Mouse (Mus musculus): Measurements from ENCODE around the gene Tmem125. TPM values are rescaled to one million over a fixed set of nuclear protein-coding genes. Genes with fewer than 3 reads are reported as not detected.
A peak's percentile ranks its signal among the peaks of the same experiment; 100 is the strongest.

Tmem125 gene
- polyA plus RNA-seq (2015; fragmentation: Nextera tagmentation; extraction: Ambion mirVana), result 8.0 and 8.9 TPM in 2 replicates

- Histone ChIP-seq H3K4me2 (replicated peaks; ENCODE audit: low read depth, low read length) (peak within 1 kb of the TSS; percentile 60), H3K27me3 (ENCODE audit: insufficient read depth, low read length) (no peaks in the 10 kb centered on the region), H3K9me3 (ENCODE audit: low read length) (no peaks in the 10 kb centered on the region), H3K4me1 (ENCODE audit: insufficient read depth, low read length) (peaks cover 12% of the 10 kb centered on the region), H3K4me3 (ENCODE audit: low read length) (peak within 1 kb of the TSS; percentile 46), H3K9ac (replicated peaks; ENCODE audit: low read length) (peak within 1 kb of the TSS; percentile 54), H3K36me3 (ENCODE audit: insufficient read depth, low read length) (no peaks in the 10 kb centered on the region), H3K27ac (ENCODE audit: low read length) (peak within 1 kb of the TSS; percentile 87)
- ATAC-seq (ENCODE audit: low FRiP score, low TSS enrichment), result peak; percentile 92
- WGBS, result under 1% methylated on average over 23 of the region's 24 CpGs
Observed at GRCm38 (mm10) chr4:118543592-118544260, at the start of gene Tmem125. Tmem125 (minus strand) TSS chr4:118544044.

GRCm38 (mm10) chr4:118589733-118590130, 45.9 kb upstream of the Tmem125 start:
- Histone ChIP-seq H3K9me3 (ENCODE audit: low read length) (0 out of 2 replicates have a peak, but pooled peaks cover 2% of the 10 kb centered on the region), H3K9ac (replicated peaks; ENCODE audit: low read length) (no peak overlapping the region), H3K4me1 (ENCODE audit: insufficient read depth, low read length) (no peaks in the 10 kb centered on the region), H3K27me3 (ENCODE audit: insufficient read depth, low read length) (no peaks in the 10 kb centered on the region), H3K4me3 (ENCODE audit: low read length) (no peak overlapping the region), H3K36me3 (ENCODE audit: insufficient read depth, low read length) (no peaks in the 10 kb centered on the region), H3K27ac (ENCODE audit: low read length) (no peak overlapping the region), H3K4me2 (replicated peaks; ENCODE audit: low read depth, low read length) (no peak overlapping the region)
- WGBS, result 10% methylated on average over 7 of the region's 7 CpGs
- no peak for ATAC-seq (ENCODE audit: low FRiP score, low TSS enrichment)

DNA sequence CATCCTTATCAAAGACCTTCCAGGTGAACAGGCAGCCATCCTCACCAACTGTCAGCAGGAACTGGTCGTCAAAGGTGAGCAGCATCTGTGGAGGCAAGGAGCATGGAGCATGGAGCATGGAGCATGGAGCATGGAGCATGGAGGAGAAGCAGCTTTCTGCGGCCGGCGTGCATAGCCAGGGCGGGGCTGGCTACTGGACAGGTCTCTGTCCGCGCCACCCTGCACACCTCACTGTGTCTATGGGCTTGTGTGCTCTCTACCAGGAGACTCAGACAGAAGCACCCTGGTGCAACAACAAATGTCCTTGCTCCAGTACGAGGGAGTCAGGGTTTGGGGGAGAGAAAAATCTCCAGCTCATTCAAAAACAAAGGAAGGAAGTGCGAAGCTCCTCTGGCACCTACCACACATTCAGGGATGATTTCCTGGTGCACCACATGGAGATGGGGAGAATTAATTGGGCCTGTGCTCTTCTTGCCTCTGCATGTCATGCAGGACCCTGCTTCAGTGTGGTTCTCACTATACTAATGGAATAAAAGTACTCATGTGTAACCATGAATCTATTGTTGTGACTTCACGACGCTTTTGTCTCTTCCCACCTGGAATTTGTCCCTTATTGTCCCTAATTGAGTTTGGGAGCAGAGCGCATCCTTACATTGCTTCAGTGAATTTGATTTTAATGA, 45.3 kb upstream of the Tmem125 start:
- no peak overlapping the region for H3K9ac ChIP-seq (replicated peaks; ENCODE audit: low read length)
- H3K4me3 ChIP-seq (ENCODE audit: low read length), result no peak overlapping the region
- H3K27me3 ChIP-seq (ENCODE audit: insufficient read depth, low read length), result no peaks in the 10 kb centered on the region
- no peaks in the 10 kb centered on the region for H3K4me1 ChIP-seq (ENCODE audit: insufficient read depth, low read length)
- H3K4me2 ChIP-seq (replicated peaks; ENCODE audit: low read depth, low read length), result no peak overlapping the region
- ATAC-seq (ENCODE audit: low FRiP score, low TSS enrichment), result no peak
- no peaks in the 10 kb centered on the region for H3K36me3 ChIP-seq (ENCODE audit: insufficient read depth, low read length)
- H3K9me3 ChIP-seq (ENCODE audit: low read length), result 0 out of 2 replicates have a peak, but pooled peaks cover 7% of the 10 kb centered on the region
- H3K27ac ChIP-seq (ENCODE audit: low read length), result no peak overlapping the region
- WGBS, result 65% methylated on average over 12 of the region's 12 CpGs

- Histone ChIP-seq H3K4me1 (ENCODE audit: insufficient read depth, low read length) (no peaks in the 10 kb centered on the region), H3K36me3 (ENCODE audit: insufficient read depth, low read length) (no peaks in the 10 kb centered on the region), H3K27ac (ENCODE audit: low read length) (no peak overlapping the region), H3K27me3 (ENCODE audit: insufficient read depth, low read length) (no peaks in the 10 kb centered on the region), H3K9me3 (ENCODE audit: low read length) (peaks cover 8% of the 10 kb centered on the region; the same call in 1 of the 2 replicates), H3K9ac (replicated peaks; ENCODE audit: low read length) (no peak overlapping the region), H3K4me2 (replicated peaks; ENCODE audit: low read depth, low read length) (no peak overlapping the region), H3K4me3 (ENCODE audit: low read length) (no peak overlapping the region)
- 90% methylated on average over 8 of the region's 8 CpGs for WGBS
- no peak for ATAC-seq (ENCODE audit: low FRiP score, low TSS enrichment)
Observed at GRCm38 (mm10) chr4:118582629-118583028, 38.8 kb upstream of the Tmem125 start.

GRCm38 (mm10) chr4:118581508-118581907, 37.7 kb upstream of the Tmem125 start:
- H3K27ac ChIP-seq (ENCODE audit: low read length), result no peak overlapping the region
- no peaks in the 10 kb centered on the region for H3K4me1 ChIP-seq (ENCODE audit: insufficient read depth, low read length)
- 35% methylated on average over 11 of the region's 11 CpGs for WGBS
- H3K9ac ChIP-seq (replicated peaks; ENCODE audit: low read length), result no peak overlapping the region
- no peak for ATAC-seq (ENCODE audit: low FRiP score, low TSS enrichment)
- H3K27me3 ChIP-seq (ENCODE audit: insufficient read depth, low read length), result no peaks in the 10 kb centered on the region
- no peaks in the 10 kb centered on the region for H3K36me3 ChIP-seq (ENCODE audit: insufficient read depth, low read length)
- H3K4me2 ChIP-seq (replicated peaks; ENCODE audit: low read depth, low read length), result no peak overlapping the region
- H3K4me3 ChIP-seq (ENCODE audit: low read length), result no peak overlapping the region
- H3K9me3 ChIP-seq (ENCODE audit: low read length), result peaks cover 8% of the 10 kb centered on the region; the same call in 1 of the 2 replicates

- no peaks in the 10 kb centered on the region; the same call in 1 of the 2 replicates for H3K27me3 ChIP-seq (ENCODE audit: insufficient read depth, low read length)
- H3K36me3 ChIP-seq (ENCODE audit: insufficient read depth, low read length), result no peaks in the 10 kb centered on the region
- H3K4me2 ChIP-seq (replicated peaks; ENCODE audit: low read depth, low read length), result no peak overlapping the region
- no peaks in the 10 kb centered on the region for H3K4me1 ChIP-seq (ENCODE audit: insufficient read depth, low read length)
- no peak overlapping the region for H3K9ac ChIP-seq (replicated peaks; ENCODE audit: low read length)
- H3K4me3 ChIP-seq (ENCODE audit: low read length), result no peak overlapping the region
- 59% methylated on average over 13 of the region's 13 CpGs for WGBS
- H3K27ac ChIP-seq (ENCODE audit: low read length), result no peak overlapping the region
- no peak for ATAC-seq (ENCODE audit: low FRiP score, low TSS enrichment)
- peaks cover 1% of the 10 kb centered on the region; the same call in 1 of the 2 replicates for H3K9me3 ChIP-seq (ENCODE audit: low read length)
Observed at GRCm38 (mm10) chr4:118579313-118579712, 35.5 kb upstream of the Tmem125 start.

- H3K27me3 ChIP-seq (ENCODE audit: insufficient read depth, low read length), result no peaks in the 10 kb centered on the region; the same call in 1 of the 2 replicates
- H3K9ac ChIP-seq (replicated peaks; ENCODE audit: low read length), result no peak overlapping the region
- 9% methylated on average over 6 of the region's 6 CpGs for WGBS
- H3K4me1 ChIP-seq (ENCODE audit: insufficient read depth, low read length), result no peaks in the 10 kb centered on the region
- no peak for ATAC-seq (ENCODE audit: low FRiP score, low TSS enrichment)
- no peak overlapping the region for H3K4me3 ChIP-seq (ENCODE audit: low read length)
- no peaks in the 10 kb centered on the region for H3K36me3 ChIP-seq (ENCODE audit: insufficient read depth, low read length)
- no peak overlapping the region for H3K4me2 ChIP-seq (replicated peaks; ENCODE audit: low read depth, low read length)
- H3K27ac ChIP-seq (ENCODE audit: low read length), result no peak overlapping the region
- H3K9me3 ChIP-seq (ENCODE audit: low read length), result no peaks in the 10 kb centered on the region; the same call in 1 of the 2 replicates
Observed at GRCm38 (mm10) chr4:118576097-118576496, 32.3 kb upstream of the Tmem125 start.

DNA sequence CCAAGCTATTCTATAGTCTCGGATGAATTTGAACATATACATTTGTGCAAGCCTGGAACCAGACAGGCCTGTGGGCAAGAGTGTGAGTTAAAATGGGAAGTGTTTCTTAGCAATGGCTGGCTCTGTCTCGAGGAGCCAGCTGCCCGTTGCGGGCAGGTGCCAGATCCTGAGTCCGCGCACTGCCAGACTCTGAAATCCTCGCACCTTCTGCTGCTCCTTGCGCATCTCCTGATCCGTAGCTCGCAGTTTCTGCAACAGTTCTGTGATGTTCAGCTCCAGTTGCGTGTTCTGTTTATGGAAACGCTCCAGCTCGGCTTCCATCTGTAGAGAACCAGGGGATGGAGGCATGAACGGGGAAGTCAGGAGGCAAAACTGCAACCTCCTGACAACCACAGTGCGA, 27.6 kb upstream of the Tmem125 start:
- Histone ChIP-seq H3K4me1 (ENCODE audit: insufficient read depth, low read length) (no peaks in the 10 kb centered on the region), H3K36me3 (ENCODE audit: insufficient read depth, low read length) (no peaks in the 10 kb centered on the region), H3K9me3 (ENCODE audit: low read length) (no peaks in the 10 kb centered on the region), H3K27ac (ENCODE audit: low read length) (no peak overlapping the region), H3K27me3 (ENCODE audit: insufficient read depth, low read length) (no peaks in the 10 kb centered on the region; the same call in 1 of the 2 replicates), H3K4me3 (ENCODE audit: low read length) (no peak overlapping the region), H3K9ac (replicated peaks; ENCODE audit: low read length) (no peak overlapping the region), H3K4me2 (replicated peaks; ENCODE audit: low read depth, low read length) (no peak overlapping the region)
- no peak for ATAC-seq (ENCODE audit: low FRiP score, low TSS enrichment)
- WGBS, result 76% methylated on average over 15 of the region's 15 CpGs

DNA sequence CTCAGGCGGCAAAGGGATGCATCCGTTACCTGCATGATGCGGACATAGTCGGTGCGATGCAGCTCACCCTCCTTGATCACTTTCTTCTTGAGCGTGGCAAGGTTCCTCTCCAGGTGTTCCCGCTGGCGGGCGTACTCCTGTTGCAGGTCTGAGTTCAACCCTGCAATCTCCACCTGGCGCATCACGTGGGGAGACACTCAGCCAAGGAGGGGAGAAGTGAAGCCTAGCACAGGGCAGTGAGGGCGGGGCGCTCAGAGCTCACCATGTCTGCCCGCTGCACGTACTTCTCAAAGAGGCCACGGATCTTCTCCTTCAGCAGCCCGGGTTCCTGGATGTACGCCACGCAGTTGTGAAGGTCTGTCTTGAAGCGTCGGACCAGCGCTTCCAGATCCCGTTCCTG, 25.5 kb upstream of the Tmem125 start:
- no peak for ATAC-seq (ENCODE audit: low FRiP score, low TSS enrichment)
- no peaks in the 10 kb centered on the region for H3K36me3 ChIP-seq (ENCODE audit: insufficient read depth, low read length)
- no peak overlapping the region for H3K4me2 ChIP-seq (replicated peaks; ENCODE audit: low read depth, low read length)
- H3K9me3 ChIP-seq (ENCODE audit: low read length), result no peaks in the 10 kb centered on the region
- H3K4me1 ChIP-seq (ENCODE audit: insufficient read depth, low read length), result no peaks in the 10 kb centered on the region
- no peaks in the 10 kb centered on the region for H3K27me3 ChIP-seq (ENCODE audit: insufficient read depth, low read length)
- 79% methylated on average over 23 of the region's 23 CpGs for WGBS
- H3K9ac ChIP-seq (replicated peaks; ENCODE audit: low read length), result no peak overlapping the region
- H3K27ac ChIP-seq (ENCODE audit: low read length), result no peak overlapping the region
- H3K4me3 ChIP-seq (ENCODE audit: low read length), result no peak overlapping the region

GRCm38 (mm10) chr4:118568709-118569108, 24.9 kb upstream of the Tmem125 start:
- ATAC-seq (ENCODE audit: low FRiP score, low TSS enrichment), result no peak
- Histone ChIP-seq H3K9ac (replicated peaks; ENCODE audit: low read length) (no peak overlapping the region), H3K4me2 (replicated peaks; ENCODE audit: low read depth, low read length) (no peak overlapping the region), H3K27me3 (ENCODE audit: insufficient read depth, low read length) (no peaks in the 10 kb centered on the region), H3K36me3 (ENCODE audit: insufficient read depth, low read length) (no peaks in the 10 kb centered on the region), H3K4me1 (ENCODE audit: insufficient read depth, low read length) (no peaks in the 10 kb centered on the region), H3K27ac (ENCODE audit: low read length) (no peak overlapping the region), H3K4me3 (ENCODE audit: low read length) (no peak overlapping the region), H3K9me3 (ENCODE audit: low read length) (no peaks in the 10 kb centered on the region)
- 75% methylated on average over 10 of the region's 10 CpGs for WGBS

Data from kidney, embryonic 16.5 days (tissue).